Mouse (Mus musculus): ENCODE measurements around the gene Slc17a4. TPM values are rescaled to one million over a fixed set of nuclear protein-coding genes. Genes with fewer than 3 reads are reported as not detected.

Gene Slc17a4
- polyA plus RNA-seq, 1 experiment = 39.9 TPM

DNA sequence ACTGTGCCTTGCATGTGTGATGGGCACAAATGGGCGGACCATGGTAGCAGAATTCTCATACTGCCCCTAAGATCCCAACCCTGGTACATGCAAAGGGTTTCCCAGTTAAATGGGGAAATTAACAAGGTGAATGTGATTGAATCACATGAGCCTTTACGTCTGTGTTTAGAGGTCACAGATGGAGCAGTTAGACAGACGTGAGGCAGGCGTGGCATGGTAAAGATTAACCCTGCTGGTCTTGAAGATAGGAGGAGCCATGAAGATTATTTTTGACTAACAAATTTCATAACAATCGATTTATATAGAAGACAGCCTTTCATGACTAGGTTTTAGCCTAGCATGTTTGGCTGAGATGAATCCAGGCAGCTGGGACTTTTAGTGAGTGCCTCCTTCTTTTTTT is 41.7 kb downstream of the Slc17a4 start:
- Histone ChIP-seq H3K4me3 (ENCODE audit: low read depth, low read length) (no peak overlapping the region), H3K27ac (ENCODE audit: insufficient read depth, low read depth, low read length) (no peak overlapping the region), H3K36me3 (ENCODE audit: control insufficient read depth, insufficient read depth, low read length) (no peaks in the 10 kb centered on the region), H3K27me3 (ENCODE audit: control insufficient read depth, insufficient read depth, low read length) (no peaks in the 10 kb centered on the region), H3K4me1 (ENCODE audit: control insufficient read depth, insufficient read depth, insufficient read length, low read length) (no peaks in the 10 kb centered on the region)
- 36% methylated on average over 5 of the region's 5 CpGs for WGBS
- TF ChIP-seq POLR2A (IDR thresholded peaks at IDR 0.05; ENCODE audit: low read depth, low read length) (no peak), CTCF (IDR thresholded peaks at IDR 0.05; ENCODE audit: extremely low read depth, insufficient read length, insufficient replicate concordance, low read depth, low read length) (no peak)

DNA sequence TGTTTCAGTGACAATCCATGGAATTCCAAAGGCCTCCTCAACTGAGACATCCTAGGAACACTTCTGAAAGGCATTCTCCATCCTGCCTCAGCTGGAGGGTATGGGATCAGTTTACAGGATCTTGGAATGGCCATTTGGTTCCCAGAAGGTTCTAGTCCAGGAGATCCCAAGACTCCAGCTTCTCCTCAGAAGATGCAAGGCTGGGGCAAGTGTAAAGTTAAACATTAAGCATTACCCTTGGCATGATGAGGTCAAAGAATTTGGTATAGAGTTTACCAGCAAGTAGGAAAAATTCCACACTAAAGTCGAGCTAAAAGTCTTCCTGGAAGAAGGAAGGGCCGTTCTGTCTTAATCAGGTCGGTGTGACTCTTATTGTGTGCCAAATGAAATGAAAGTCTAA is 44.8 kb downstream of the Slc17a4 start:
- H3K36me3 ChIP-seq (ENCODE audit: control insufficient read depth, insufficient read depth, low read length) = no peaks in the 10 kb centered on the region
- 52% methylated on average over 3 of the region's 3 CpGs for WGBS
- H3K27ac ChIP-seq (ENCODE audit: insufficient read depth, low read depth, low read length) = no peak overlapping the region
- TF ChIP-seq CTCF (IDR thresholded peaks at IDR 0.05; ENCODE audit: extremely low read depth, insufficient read length, insufficient replicate concordance, low read depth, low read length) = no peak
- TF ChIP-seq POLR2A (IDR thresholded peaks at IDR 0.05; ENCODE audit: low read depth, low read length) = no peak
- H3K4me1 ChIP-seq (ENCODE audit: control insufficient read depth, insufficient read depth, insufficient read length, low read length) = no peaks in the 10 kb centered on the region
- H3K27me3 ChIP-seq (ENCODE audit: control insufficient read depth, insufficient read depth, low read length) = no peaks in the 10 kb centered on the region
- no peak overlapping the region for H3K4me3 ChIP-seq (ENCODE audit: low read depth, low read length)

GRCm38 (mm10) chr13:23868790-23869533 is 45.8 kb downstream of the Slc17a4 start:
- WGBS = 68% methylated on average over 8 of the region's 8 CpGs
- H3K27ac ChIP-seq (ENCODE audit: insufficient read depth, low read depth, low read length) = no peak overlapping the region
- no peak overlapping the region for H3K4me3 ChIP-seq (ENCODE audit: low read depth, low read length)

DNA sequence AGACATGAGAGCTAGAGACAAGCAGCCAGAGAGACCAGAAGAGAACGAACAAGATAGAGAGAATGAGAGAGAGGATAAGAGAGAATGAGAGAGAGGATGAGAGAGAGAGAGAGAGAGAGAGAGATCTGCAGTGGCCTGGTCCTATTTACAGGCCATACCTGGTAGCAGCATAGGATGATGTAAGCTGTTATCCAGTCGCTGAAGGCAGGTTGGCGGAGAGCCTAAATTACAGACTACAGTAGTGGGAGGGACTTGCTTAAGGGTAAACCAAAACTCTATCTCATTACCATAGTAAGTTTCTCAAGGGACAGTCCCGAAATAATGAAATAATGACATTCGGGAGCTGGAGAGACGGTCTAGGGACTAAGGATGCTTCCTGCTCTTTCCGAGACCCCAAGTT is 47.4 kb downstream of the Slc17a4 start, which contains the start of gene Slc17a1:
Slc17a1 (plus strand) TSS at position 346 of the 400 bp plus-strand sequence.
- WGBS = 72% methylated on average over 7 of the region's 7 CpGs
- Histone ChIP-seq H3K36me3 (ENCODE audit: control insufficient read depth, insufficient read depth, low read length) (no peaks in the 10 kb centered on the region), H3K4me3 (ENCODE audit: low read depth, low read length) (no peak within 1 kb of the TSS), H3K27ac (ENCODE audit: insufficient read depth, low read depth, low read length) (no peak within 1 kb of the TSS), H3K27me3 (ENCODE audit: control insufficient read depth, insufficient read depth, low read length) (no peaks in the 10 kb centered on the region), H3K4me1 (ENCODE audit: control insufficient read depth, insufficient read depth, insufficient read length, low read length) (no peaks in the 10 kb centered on the region)
- TF ChIP-seq CTCF (IDR thresholded peaks at IDR 0.05; ENCODE audit: extremely low read depth, insufficient read length, insufficient replicate concordance, low read depth, low read length) = no peak
- no peak for TF ChIP-seq POLR2A (IDR thresholded peaks at IDR 0.05; ENCODE audit: low read depth, low read length)

More at GRCm38 (mm10) chr13:23868790-23869533, 45.8 kb downstream of the Slc17a4 start:
- no peaks in the 10 kb centered on the region for H3K27me3 ChIP-seq (ENCODE audit: control insufficient read depth, insufficient read depth, low read length)
- H3K36me3 ChIP-seq (ENCODE audit: control insufficient read depth, insufficient read depth, low read length) = no peaks in the 10 kb centered on the region
- TF ChIP-seq CTCF (IDR thresholded peaks at IDR 0.05; ENCODE audit: extremely low read depth, insufficient read length, insufficient replicate concordance, low read depth, low read length) = no peak
- TF ChIP-seq POLR2A (IDR thresholded peaks at IDR 0.05; ENCODE audit: low read depth, low read length) = no peak
- no peaks in the 10 kb centered on the region for H3K4me1 ChIP-seq (ENCODE audit: control insufficient read depth, insufficient read depth, insufficient read length, low read length)

- WGBS = 66% methylated on average over 6 of the region's 6 CpGs
- no peak for TF ChIP-seq CTCF (IDR thresholded peaks at IDR 0.05; ENCODE audit: extremely low read depth, insufficient read length, insufficient replicate concordance, low read depth, low read length)
- no peak for TF ChIP-seq POLR2A (IDR thresholded peaks at IDR 0.05; ENCODE audit: low read depth, low read length)
- H3K27me3 ChIP-seq (ENCODE audit: control insufficient read depth, insufficient read depth, low read length) = no peaks in the 10 kb centered on the region
- no peaks in the 10 kb centered on the region for H3K4me1 ChIP-seq (ENCODE audit: control insufficient read depth, insufficient read depth, insufficient read length, low read length)
- H3K36me3 ChIP-seq (ENCODE audit: control insufficient read depth, insufficient read depth, low read length) = no peaks in the 10 kb centered on the region
- H3K27ac ChIP-seq (ENCODE audit: insufficient read depth, low read depth, low read length) = no peak overlapping the region
- H3K4me3 ChIP-seq (ENCODE audit: low read depth, low read length) = no peak overlapping the region
These were observed 47.8 kb downstream of the Slc17a4 start for GRCm38 (mm10) chr13:23867000-23867399.

- no peaks in the 10 kb centered on the region for H3K4me1 ChIP-seq (ENCODE audit: control insufficient read depth, insufficient read depth, insufficient read length, low read length)
- no peaks in the 10 kb centered on the region for H3K36me3 ChIP-seq (ENCODE audit: control insufficient read depth, insufficient read depth, low read length)
- no peak overlapping the region for H3K4me3 ChIP-seq (ENCODE audit: low read depth, low read length)
- no peak overlapping the region for H3K27ac ChIP-seq (ENCODE audit: insufficient read depth, low read depth, low read length)
- WGBS = 75% methylated on average over 9 of the region's 9 CpGs
- H3K27me3 ChIP-seq (ENCODE audit: control insufficient read depth, insufficient read depth, low read length) = no peaks in the 10 kb centered on the region
- TF ChIP-seq CTCF (IDR thresholded peaks at IDR 0.05; ENCODE audit: extremely low read depth, insufficient read length, insufficient replicate concordance, low read depth, low read length) = no peak
- TF ChIP-seq POLR2A (IDR thresholded peaks at IDR 0.05; ENCODE audit: low read depth, low read length) = no peak
These were observed 48.6 kb downstream of the Slc17a4 start for GRCm38 (mm10) chr13:23866086-23866710.

DNA sequence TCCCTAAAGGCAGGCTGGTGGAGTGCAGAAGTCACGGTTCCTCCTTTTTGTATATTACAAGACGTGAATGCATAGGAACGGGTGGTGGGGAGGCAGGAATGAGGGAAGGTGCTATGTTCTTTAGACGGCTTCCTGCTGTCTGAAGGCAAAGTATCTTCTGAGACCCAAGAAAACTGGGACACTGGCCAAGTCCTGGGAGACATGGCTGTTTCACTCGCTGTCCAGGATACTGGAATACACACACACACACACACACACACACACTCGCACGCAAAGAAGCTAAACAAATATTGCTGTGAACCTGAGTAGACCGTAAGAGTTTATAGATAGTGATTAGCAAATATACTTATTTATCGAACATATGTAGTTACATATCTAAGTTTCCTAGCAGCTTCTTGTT is 50.1 kb downstream of the Slc17a4 start:
- Histone ChIP-seq H3K27me3 (ENCODE audit: control insufficient read depth, insufficient read depth, low read length) (no peaks in the 10 kb centered on the region), H3K36me3 (ENCODE audit: control insufficient read depth, insufficient read depth, low read length) (no peaks in the 10 kb centered on the region), H3K27ac (ENCODE audit: insufficient read depth, low read depth, low read length) (no peak overlapping the region), H3K4me3 (ENCODE audit: low read depth, low read length) (no peak overlapping the region), H3K4me1 (ENCODE audit: control insufficient read depth, insufficient read depth, insufficient read length, low read length) (no peaks in the 10 kb centered on the region)
- TF ChIP-seq CTCF (IDR thresholded peaks at IDR 0.05; ENCODE audit: extremely low read depth, insufficient read length, insufficient replicate concordance, low read depth, low read length) (no peak), POLR2A (IDR thresholded peaks at IDR 0.05; ENCODE audit: low read depth, low read length) (no peak)
- WGBS = 31% methylated on average over 9 of the region's 9 CpGs

Data from small intestine, adult 2 months (tissue).